Mouse (Mus musculus) MEL (cell line): ENCODE data around the gene Ctnnd2.

Experiments used
- CHD2 ChIP-seq: IDR thresholded peaks from 2 replicates; pipeline ENCODE4 v1.6.1; 2011; ENCODE audit warnings: low read length, improper control_type of control experiment
- CTCF ChIP-seq, 3 experiments: IDR thresholded peaks in 2 of 3; conservative IDR thresholded peaks in 1 of 3; 2 replicates each; pipeline ENCODE4 v1.5.1; 2011 to 2012; ENCODE audit warnings: low read length in 3 of 3, low read depth in 2 of 3, mild to moderate bottlenecking in 2 of 3, improper control_type of control experiment in 1 of 3, inconsistent platforms in 1 of 3, mixed read lengths in 1 of 3, moderate library complexity in 1 of 3; ENCODE audit not compliant: control insufficient read depth in 1 of 3, insufficient read depth in 1 of 3, poor library complexity in 1 of 3, severe bottlenecking in 1 of 3
- EP300 ChIP-seq, 2 experiments: IDR thresholded peaks; 2 replicates each; pipeline ENCODE4 v1.6.1; 2011; ENCODE audit warnings: improper control_type of control experiment in 2 of 2, low read length in 2 of 2, low read depth in 1 of 2, mild to moderate bottlenecking in 1 of 2
- JUND ChIP-seq: IDR thresholded peaks from 2 replicates; pipeline ENCODE4 v1.6.1; 2011; ENCODE audit warnings: low read depth, mild to moderate bottlenecking, improper control_type of control experiment, low read length
- MYC ChIP-seq: IDR thresholded peaks from 2 replicates; pipeline ENCODE4 v1.6.1; 2011; ENCODE audit warnings: low read depth, mild to moderate bottlenecking, low read length, improper control_type of control experiment, moderate library complexity
- POLR2A ChIP-seq, 2 experiments: IDR thresholded peaks; 2 replicates each; pipeline ENCODE4 v1.6.1; 2011 to 2012; ENCODE audit warnings: low read length in 2 of 2, mild to moderate bottlenecking in 2 of 2, control low read depth in 1 of 2, improper control_type of control experiment in 1 of 2, low read depth in 1 of 2, moderate library complexity in 1 of 2; ENCODE audit not compliant: control insufficient read depth in 1 of 2, insufficient read depth in 1 of 2, poor library complexity in 1 of 2
- TCF12 ChIP-seq: IDR thresholded peaks from 2 replicates; pipeline ENCODE4 v1.6.1; 2014; ENCODE audit warnings: low read depth, mild to moderate bottlenecking, inconsistent platforms, low read length, improper control_type of control experiment, moderate library complexity
- USF1 ChIP-seq: IDR thresholded peaks from 2 replicates; pipeline ENCODE4 v1.6.1; 2014; ENCODE audit warnings: low read depth, mild to moderate bottlenecking, inconsistent platforms, low read length, improper control_type of control experiment, moderate library complexity
- ZKSCAN1 ChIP-seq: IDR thresholded peaks from 2 replicates; pipeline ENCODE4 v1.6.1; 2012; ENCODE audit warnings: low read depth, mild to moderate bottlenecking, inconsistent platforms, low read length, improper control_type of control experiment, moderate library complexity
- ZMIZ1 ChIP-seq: IDR thresholded peaks from 2 replicates; pipeline ENCODE4 v1.6.1; 2012; ENCODE audit warnings: low read depth, mild to moderate bottlenecking, inconsistent platforms, low read length, improper control_type of control experiment, moderate library complexity
- ZNF384 ChIP-seq: IDR thresholded peaks from 2 replicates; pipeline ENCODE4 v1.6.1; 2012; ENCODE audit warnings: low read depth, mild to moderate bottlenecking, inconsistent platforms, low read length, improper control_type of control experiment

DNA sequence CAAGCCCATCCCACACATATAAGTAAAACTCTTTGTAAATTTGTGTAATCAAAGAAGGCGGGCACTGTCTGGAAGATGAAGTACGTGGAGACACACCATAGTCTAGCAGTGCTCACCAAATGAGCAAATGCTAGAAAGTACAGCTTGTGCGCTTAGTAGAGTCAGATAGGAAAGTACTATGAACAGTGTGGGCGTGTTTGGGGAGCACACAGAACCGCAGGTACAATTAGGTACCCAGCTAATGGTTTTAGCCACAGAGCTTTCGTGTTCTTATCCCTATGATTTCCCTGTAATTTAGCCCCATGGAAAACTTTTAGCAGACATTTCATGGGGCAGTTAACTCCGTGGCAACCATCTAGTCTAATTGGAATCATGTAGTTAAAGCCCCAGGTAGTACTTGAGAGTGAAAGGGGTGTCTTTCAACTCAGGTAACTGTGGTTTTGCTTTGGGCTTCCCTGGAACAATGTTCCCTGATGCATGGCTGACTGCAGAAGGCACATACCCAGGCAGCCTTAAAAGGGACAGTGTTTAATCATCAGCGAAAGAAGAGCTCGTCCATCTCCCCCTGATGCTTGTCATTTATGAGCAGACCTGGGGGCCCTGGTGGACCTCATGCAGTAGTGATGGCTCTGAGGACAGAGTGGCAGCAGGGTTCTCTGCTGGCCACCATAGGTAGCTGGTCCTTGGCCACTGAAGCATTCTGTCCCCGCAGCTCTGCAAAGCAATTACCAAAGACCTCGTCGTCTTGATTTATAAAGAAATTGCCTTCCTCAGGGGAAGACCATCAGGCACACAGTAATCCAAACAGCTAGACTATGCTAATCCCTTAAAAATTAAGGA, 697.5 kb downstream of the Ctnnd2 start:
- TF ChIP-seq USF1, result no peak
- TF ChIP-seq POLR2A (IDR thresholded peaks at IDR 0.05; ENCODE audit: control insufficient read depth in 1 of 2, insufficient read depth in 1 of 2, low read depth in 1 of 2, low read length in 2 of 2, poor library complexity in 1 of 2), result no peak
- no peak for TF ChIP-seq MYC
- no peak for TF ChIP-seq JUND
- TF ChIP-seq CTCF (IDR thresholded peaks at IDR 0.05 in 2 of 3, conservative IDR thresholded peaks at IDR 0.05 in 1 of 3; ENCODE audit: control insufficient read depth in 1 of 3, insufficient read depth in 1 of 3, low read depth in 2 of 3, low read length in 3 of 3, poor library complexity in 1 of 3, severe bottlenecking in 1 of 3), result no peak
- no peak for TF ChIP-seq ZNF384
- no peak for TF ChIP-seq ZMIZ1
- TF ChIP-seq EP300 (IDR thresholded peaks at IDR 0.05; ENCODE audit: low read depth in 1 of 2, low read length in 2 of 2), result no peak
- no peak for TF ChIP-seq TCF12
- no peak for TF ChIP-seq ZKSCAN1
- no peak for TF ChIP-seq CHD2
